Mouse (Mus musculus) ES-E14 (cell line): Measurements from ENCODE around the gene Frat1. TPM values are rescaled to one million over a fixed set of nuclear protein-coding genes. Genes with fewer than 3 reads are reported as not detected.
A peak's percentile ranks its signal among the peaks of the same experiment; 100 is the strongest.

Experiments
- DNase-seq: peaks from one replicate; pipeline ENCODE4 v3.0.0-alpha.2; 2013; ENCODE audit warnings: low read depth, low spot score
- H3K27ac ChIP-seq: 2 replicates; pipeline ENCODE4 v1.5.1; 2012; ENCODE audit warnings: low read depth, mild to moderate bottlenecking, low read length, moderate library complexity, mixed read lengths; ENCODE audit not compliant: poor library complexity, insufficient read depth, severe bottlenecking
- H3K36me3 ChIP-seq: 2 replicates; pipeline ENCODE4 v1.6.1; 2012; ENCODE audit warnings: mild to moderate bottlenecking, low read length, moderate library complexity, mixed read lengths; ENCODE audit not compliant: control insufficient read depth, poor library complexity, insufficient read depth, severe bottlenecking
- H3K4me1 ChIP-seq, 2 experiments: fragments of 150-350 bp in 1 of 2; sonication (generic) in 1 of 2; 2 replicates each; pipeline ENCODE4 v1.6.1; 2012; ENCODE audit warnings: low read length in 2 of 2, mild to moderate bottlenecking in 1 of 2, mixed read lengths in 1 of 2; ENCODE audit not compliant: control insufficient read depth in 2 of 2, insufficient read depth in 2 of 2, poor library complexity in 1 of 2
- H3K4me3 ChIP-seq, 2 experiments: fragments of 150-350 bp in 1 of 2; sonication (generic) in 1 of 2; 2 replicates each; pipeline ENCODE4 v1.5.1; 2012; ENCODE audit warnings: low read length in 2 of 2, low read depth in 1 of 2, mild to moderate bottlenecking in 1 of 2, mixed read lengths in 1 of 2; ENCODE audit not compliant: insufficient read depth in 1 of 2, poor library complexity in 1 of 2, severe bottlenecking in 1 of 2
- H3K9ac ChIP-seq: 2 replicates; pipeline ENCODE4 v1.6.1; 2012; ENCODE audit warnings: low read depth, mild to moderate bottlenecking, low read length, mixed read lengths; ENCODE audit not compliant: poor library complexity, insufficient read depth, severe bottlenecking
- H3K9me3 ChIP-seq: fragments of 150-350 bp; sonication (generic); 2 replicates; pipeline ENCODE4 v1.6.1; 2012; ENCODE audit warnings: low read depth, mild to moderate bottlenecking, low read length; ENCODE audit not compliant: control insufficient read depth, insufficient read depth
- CHD2 ChIP-seq: IDR thresholded peaks from 2 replicates; pipeline ENCODE4 v1.6.1; 2014; ENCODE audit warnings: mild to moderate bottlenecking, low read depth, low read length, inconsistent platforms
- HCFC1 ChIP-seq: IDR thresholded peaks from 2 replicates; pipeline ENCODE4 v1.6.1; 2012; ENCODE audit warnings: low read length, inconsistent platforms, borderline replicate concordance; ENCODE audit not compliant: insufficient read depth
- MAFK ChIP-seq: IDR thresholded peaks from 2 replicates; pipeline ENCODE4 v1.6.1; 2014; ENCODE audit warnings: mild to moderate bottlenecking, low read depth, low read length, inconsistent platforms; ENCODE audit not compliant: insufficient read depth
- ZC3H11A ChIP-seq: IDR thresholded peaks from 2 replicates; pipeline ENCODE4 v1.6.1; 2012; ENCODE audit warnings: low read depth, mild to moderate bottlenecking, inconsistent platforms, low read length, borderline replicate concordance
- ZNF384 ChIP-seq: IDR thresholded peaks from 2 replicates; pipeline ENCODE4 v1.6.1; 2012; ENCODE audit warnings: low read depth, low read length, inconsistent platforms
- in situ Hi-C, 2 experiments: fragments of 600-800 bp; cut with MboI; formaldehyde crosslinking; loops; one replicate each; pipeline ENCODE4 v1.15.1; 2025; ENCODE audit warnings: low sequenced_read_pairs in 2 of 2, inconsistent platforms in 1 of 2; ENCODE audit not compliant: unreplicated experiment in 2 of 2
- total RNA-seq: library from RNA; depleted of rRNA; stranded (reverse); fragments of 300-350 nt; gene quantifications from 2 replicates; pipeline ENCODE4 v1.2.3, GENCODE M21; 2012

The Frat1 gene
- total RNA-seq, 1 experiment, result 2.5 TPM

GRCm38 (mm10) chr19:41803322-41803721 is 26.4 kb upstream of the Frat1 start:
- DNase-seq, result peak; percentile 52
- no peaks in the 10 kb centered on the region for H3K9me3 ChIP-seq
- in situ Hi-C loops, result no loop called here
- H3K4me3 ChIP-seq, result peak overlapping the region in 1 of 2 experiments; percentile 31; a peak in 2 of 4 replicates
- H3K27ac ChIP-seq, result no peak overlapping the region; the same call in 1 of the 2 replicates
- H3K9ac ChIP-seq, result peak overlapping the region; percentile 10; the same call in 1 of the 2 replicates
- no peaks in the 10 kb centered on the region for H3K36me3 ChIP-seq
- peaks cover 4 to 10% of the 10 kb centered on the region in 2 experiments; a peak in 2 of 4 replicates for H3K4me1 ChIP-seq
- no peak for TF ChIP-seq ZC3H11A
- no peak for TF ChIP-seq HCFC1

- in situ Hi-C loops, result no loop called here
- H3K4me3 ChIP-seq, result no peak overlapping the region
- H3K4me1 ChIP-seq, result peaks cover 2 to 6% of the 10 kb centered on the region in 2 experiments; a peak in 2 of 4 replicates
- H3K36me3 ChIP-seq, result no peaks in the 10 kb centered on the region
- no peak overlapping the region for H3K9ac ChIP-seq
- H3K27ac ChIP-seq, result no peak overlapping the region
- no peak for TF ChIP-seq HCFC1
- H3K9me3 ChIP-seq, result no peaks in the 10 kb centered on the region
- peak; percentile 40 for DNase-seq
Observed at GRCm38 (mm10) chr19:41805831-41806230, 23.9 kb upstream of the Frat1 start.

GRCm38 (mm10) chr19:41807497-41807896 is 22.3 kb upstream of the Frat1 start:
- H3K9ac ChIP-seq, result no peak overlapping the region
- H3K36me3 ChIP-seq, result no peaks in the 10 kb centered on the region
- no peaks in the 10 kb centered on the region for H3K9me3 ChIP-seq
- H3K4me1 ChIP-seq, result peaks cover 0 to 6% of the 10 kb centered on the region in 2 experiments; a peak in 1 of 4 replicates
- H3K27ac ChIP-seq, result no peak overlapping the region
- no peak overlapping the region for H3K4me3 ChIP-seq
- no peak for DNase-seq
- in situ Hi-C loops, result no loop called here
- no peak for TF ChIP-seq MAFK
- TF ChIP-seq ZC3H11A, result no peak
- no peak for TF ChIP-seq CHD2
- no peak for TF ChIP-seq ZNF384
- TF ChIP-seq HCFC1, result no peak

- Histone ChIP-seq H3K4me1 (peaks cover 0 to 2% of the 10 kb centered on the region in 2 experiments; a peak in 1 of 4 replicates), H3K9ac (no peak overlapping the region), H3K36me3 (no peaks in the 10 kb centered on the region), H3K9me3 (no peaks in the 10 kb centered on the region), H3K4me3 (no peak overlapping the region), H3K27ac (no peak overlapping the region)
- no peak for TF ChIP-seq ZC3H11A
- TF ChIP-seq HCFC1, result no peak
- TF ChIP-seq MAFK, result no peak
- TF ChIP-seq ZNF384, result no peak
- TF ChIP-seq CHD2, result no peak
- DNase-seq, result no peak
- in situ Hi-C loops, result no loop called here
Observed at GRCm38 (mm10) chr19:41808104-41808634, 21.6 kb upstream of the Frat1 start.

GRCm38 (mm10) chr19:41810074-41810473 is 19.7 kb upstream of the Frat1 start:
- no peaks in the 10 kb centered on the region for H3K36me3 ChIP-seq
- no peaks in the 10 kb centered on the region for H3K9me3 ChIP-seq
- in situ Hi-C loops, result no loop called here
- H3K4me1 ChIP-seq, result no peaks in the 10 kb centered on the region
- DNase-seq, result no peak
- H3K4me3 ChIP-seq, result no peak overlapping the region
- TF ChIP-seq CHD2, result no peak
- no peak for TF ChIP-seq MAFK
- no peak for TF ChIP-seq ZC3H11A
- TF ChIP-seq ZNF384, result no peak
- no peak for TF ChIP-seq HCFC1
- no peak overlapping the region for H3K9ac ChIP-seq
- no peak overlapping the region for H3K27ac ChIP-seq
